ENCODE assay signal across 25 mouse cellular contexts in the genomic region with DNA sequence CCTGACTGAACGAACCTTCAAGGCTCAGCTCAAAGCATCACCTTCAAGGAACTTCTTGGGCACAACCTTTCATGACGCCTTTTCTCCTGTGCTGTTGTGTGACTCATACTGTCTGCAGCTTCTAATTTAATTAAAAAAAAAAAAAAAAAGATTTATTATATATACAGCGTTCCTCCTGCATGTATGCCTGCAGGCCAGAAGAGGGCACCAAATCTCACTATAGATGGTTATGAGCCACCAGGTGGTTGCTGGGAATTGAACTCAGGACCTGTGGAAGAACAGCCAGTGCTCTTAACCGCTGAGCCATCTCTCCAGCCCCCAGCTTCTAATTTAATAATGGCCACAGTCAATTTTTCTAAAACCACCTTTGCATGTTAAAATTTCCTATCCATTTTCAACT. TPM values are rescaled to one million over a fixed set of nuclear protein-coding genes. Genes with fewer than 3 reads are reported as not detected.
DNase-seq lines count a peak whose midpoint lies in the region; ATAC-seq and TF ChIP-seq lines count a peak whose summit lies in the region.
"Had no signal": no experiment of that assay in that cellular context is flagged by ENCODE, and none has a peak within 500 bp of the region (broad histone marks: within the 10 kb centered on the region; RNA-seq: fewer than 3 reads in every experiment).

No protein-coding gene starts in this region.

- H3K27me3 ChIP-seq in lung, postnatal 0 days (replicated peaks; ENCODE audit: insufficient read depth, low read length) = no peaks in the 10 kb centered on the region
- H3K27me3 ChIP-seq in midbrain, embryonic 10.5 days (ENCODE audit: low read depth, poor library complexity, severe bottlenecking) = no peaks in the 10 kb centered on the region
- H3K27me3 ChIP-seq: heart, embryonic 12.5 days; limb, embryonic 15.5 days; stomach, embryonic 15.5 days had no signal

- no peak overlapping the region for H3K9ac ChIP-seq in lung, postnatal 0 days (replicated peaks; ENCODE audit: low read depth)
- H3K9ac ChIP-seq: heart, embryonic 12.5 days; hindbrain, embryonic 14.5 days; limb, embryonic 15.5 days; stomach, embryonic 15.5 days had no signal

- intact Hi-C loops in gastrocnemius, adult 2 months (cut with DNase I) = no loop called here
- intact Hi-C loops in gastrocnemius, postnatal 36 days (cut with DNase I) = no loop called here

- WGBS in lung, postnatal 0 days = 91% methylated on average over 4 of the region's 4 CpGs
- 95% methylated on average over 4 of the region's 4 CpGs for WGBS in midbrain, embryonic 10.5 days

- no peaks in the 10 kb centered on the region for H3K4me1 ChIP-seq in lung, postnatal 0 days (ENCODE audit: insufficient read depth, low read depth, low read length)
- peaks cover 5% of the 10 kb centered on the region for H3K4me1 ChIP-seq in midbrain, embryonic 10.5 days
- H3K4me1 ChIP-seq: limb, embryonic 10.5 days; limb, embryonic 15.5 days; stomach, embryonic 15.5 days had no signal

- no peak overlapping the region for H3K4me3 ChIP-seq in gastrocnemius, adult 2 months
- H3K4me3 ChIP-seq in layer of hippocampus, adult 2 months = no peak overlapping the region
- H3K4me3 ChIP-seq in lung, postnatal 0 days (ENCODE audit: low read depth, low read length) = no peak overlapping the region
- no peak overlapping the region for H3K4me3 ChIP-seq in midbrain, embryonic 10.5 days
- H3K4me3 ChIP-seq: erythroblast, embryonic 14.5 days; heart, embryonic 12.5 days; limb, embryonic 10.5 days; limb, embryonic 15.5 days; stomach, embryonic 15.5 days had no signal

- H3K27ac ChIP-seq in gastrocnemius, adult 2 months = no peak overlapping the region
- H3K27ac ChIP-seq in layer of hippocampus, adult 2 months = no peak overlapping the region
- H3K27ac ChIP-seq in lung, postnatal 0 days (ENCODE audit: low read length) = no peak overlapping the region
- no peak overlapping the region for H3K27ac ChIP-seq in midbrain, embryonic 10.5 days (replicated peaks)
- H3K27ac ChIP-seq: hindbrain, embryonic 14.5 days; limb, embryonic 10.5 days; limb, embryonic 15.5 days; stomach, embryonic 15.5 days had no signal

- no peak for DNase-seq in gastrocnemius, adult 2 months
- no peak for DNase-seq in gastrocnemius, postnatal 36 days
- DNase-seq in layer of hippocampus, adult 2 months (ENCODE audit: low spot score in 2 of 2) = no peak
- DNase-seq in layer of hippocampus, postnatal 10 days (ENCODE audit: low spot score in 2 of 2) = no peak
- no peak for DNase-seq in lung, postnatal 0 days (ENCODE audit: low spot score)
- no peak for DNase-seq in lung, adult 18-20 months
- no peak for DNase-seq in adipocyte (ENCODE audit: low spot score)
- no peak for DNase-seq in midbrain, embryonic 10.5 days (ENCODE audit: low spot score)
- DNase-seq: adrenal gland, postnatal 25 days; cerebellum, adult 18-20 months; cerebellum, postnatal 10 days; gastrocnemius, postnatal 25 days; heart, adult 18-20 months; kidney, adult 8-10 months; kidney, postnatal 10 days; right cerebral cortex, postnatal 25 days; thymus, postnatal 14 days had no signal

- H3K9me3 ChIP-seq in lung, postnatal 0 days (ENCODE audit: low read length) = no peaks in the 10 kb centered on the region
- no peaks in the 10 kb centered on the region for H3K9me3 ChIP-seq in midbrain, embryonic 10.5 days (replicated peaks)
- H3K9me3 ChIP-seq: limb, embryonic 10.5 days; limb, embryonic 15.5 days; stomach, embryonic 15.5 days had no signal

- no peaks in the 10 kb centered on the region for H3K36me3 ChIP-seq in lung, postnatal 0 days (ENCODE audit: insufficient read depth, low read length)
- H3K36me3 ChIP-seq in midbrain, embryonic 10.5 days = peaks cover 2% of the 10 kb centered on the region; the same call in 1 of the 2 replicates
- H3K36me3 ChIP-seq: stomach, embryonic 15.5 days had no signal

- no peak for TF ChIP-seq EP300 in lung, postnatal 0 days (IDR thresholded peaks at IDR 0.05)

- ATAC-seq in lung, postnatal 0 days = no peak
- ATAC-seq: midbrain, embryonic 16.5 days had no signal

- H3K4me2 ChIP-seq in lung, postnatal 0 days (replicated peaks; ENCODE audit: low read depth, low read length) = no peak overlapping the region
- H3K4me2 ChIP-seq: heart, embryonic 12.5 days; hindbrain, embryonic 14.5 days; limb, embryonic 15.5 days; midbrain, embryonic 11.5 days; stomach, embryonic 15.5 days had no signal

- TF ChIP-seq CTCF in gastrocnemius, adult 2 months (IDR thresholded peaks at IDR 0.05) = peak; percentile 29; the same call in 1 of the 2 replicates
- peak; percentile 53 for TF ChIP-seq CTCF in layer of hippocampus, adult 2 months (conservative IDR thresholded peaks at IDR 0.05)
- TF ChIP-seq CTCF in lung, postnatal 0 days (IDR thresholded peaks at IDR 0.05) = peak; percentile 32

RNA-seq across cellular contexts. Expression of a gene that starts 29.8 kb away (rescaled TPM):
- total RNA-seq in gastrocnemius, adult 2 months (2021) = 10 to 100 TPM; 23.6 to 24.6 TPM
- total RNA-seq in gastrocnemius, postnatal 36 days (2021) = 10 to 100 TPM; 20.8 to 25.2 TPM
- 10 to 100 TPM; 61.9 to 79.5 TPM for total RNA-seq in layer of hippocampus, adult 2 months (2021)
- total RNA-seq in layer of hippocampus, postnatal 10 days (2021) = 10 to 100 TPM; 59.8 to 85.9 TPM
- 8.3 and 8.6 TPM in 2 replicates for polyA plus RNA-seq in lung, postnatal 0 days (2015; fragmentation: Nextera tagmentation; extraction: Ambion mirVana)
- 9.4 and 10.0 TPM in 2 replicates for polyA plus RNA-seq in midbrain, embryonic 10.5 days (2016; fragmentation: Nextera tagmentation; extraction: Ambion mirVana)
